Mouse (Mus musculus) olfactory bulb, adult 2 months (tissue): Measurements from ENCODE around the gene Nt5dc1. TPM values are rescaled to one million over a fixed set of nuclear protein-coding genes. Genes with fewer than 3 reads are reported as not detected.

Source experiments
- H3K27ac ChIP-seq: fragments of 200-500 bp; 2 replicates; pipeline ENCODE4 v1.5.1; 2012; ENCODE audit warnings: low read depth, low read length; ENCODE audit not compliant: insufficient read depth
- H3K4me1 ChIP-seq: fragments of 200-500 bp; 2 replicates; pipeline ENCODE4 v1.6.1; 2012; ENCODE audit warnings: low read length; ENCODE audit not compliant: control insufficient read depth, insufficient read depth
- H3K4me3 ChIP-seq: fragments of 200-500 bp; 2 replicates; pipeline ENCODE4 v1.5.1; 2012; ENCODE audit warnings: mild to moderate bottlenecking, low read depth, low read length, moderate library complexity; ENCODE audit not compliant: insufficient read depth
- CTCF ChIP-seq: fragments of 200-500 bp; IDR thresholded peaks from 2 replicates; pipeline ENCODE4 v1.5.1; 2012; ENCODE audit warnings: low read depth, mild to moderate bottlenecking, low read length, moderate library complexity; ENCODE audit not compliant: insufficient read depth
- POLR2A ChIP-seq: fragments of 200-500 bp; IDR thresholded peaks from 2 replicates; pipeline ENCODE4 v1.6.1; 2012; ENCODE audit warnings: mild to moderate bottlenecking, low read depth, low read length, moderate library complexity; ENCODE audit not compliant: insufficient read depth
- WGBS: fragments of 180-500 bp; shearing (Covaris S2); methylation state at CpG from one replicate; pipeline ENCODE4 v1.1.7; 2018; 5-methylcytosine and 5-hydroxymethylcytosine counted together
- polyA plus RNA-seq: library from polyadenylated mRNA; stranded (reverse); fragments of >200 nt; gene quantifications from 2 replicates; pipeline ENCODE4 v1.2.4, GENCODE M21; 2012; ENCODE audit warnings: low replicate concordance; ENCODE audit not compliant: missing spikeins, insufficient read depth, insufficient read length

Gene Nt5dc1
- polyA plus RNA-seq, 1 experiment, result not detected

GRCm38 (mm10) chr10:34385636-34386035 lies 32.7 kb downstream of the Nt5dc1 start:
- H3K4me1 ChIP-seq, result peaks cover 3% of the 10 kb centered on the region
- WGBS, result 77% methylated on average over 5 of the region's 5 CpGs
- H3K27ac ChIP-seq, result no peak overlapping the region
- H3K4me3 ChIP-seq, result no peak overlapping the region
- TF ChIP-seq CTCF (no peak), POLR2A (no peak)

GRCm38 (mm10) chr10:34373332-34373731 lies 45.0 kb downstream of the Nt5dc1 start:
- no peak overlapping the region for H3K4me3 ChIP-seq
- H3K4me1 ChIP-seq, result no peaks in the 10 kb centered on the region
- WGBS, result 93% methylated on average over 7 of the region's 7 CpGs
- TF ChIP-seq CTCF, result no peak
- TF ChIP-seq POLR2A, result no peak
- H3K27ac ChIP-seq, result no peak overlapping the region

- Histone ChIP-seq H3K27ac (no peak overlapping the region), H3K4me3 (no peak overlapping the region), H3K4me1 (no peaks in the 10 kb centered on the region)
- no peak for TF ChIP-seq CTCF
- no peak for TF ChIP-seq POLR2A
- WGBS, result 63% methylated on average over 5 of the region's 5 CpGs
Measured at GRCm38 (mm10) chr10:34368138-34368537, 50.2 kb downstream of the Nt5dc1 start.

- TF ChIP-seq POLR2A, result no peak
- TF ChIP-seq CTCF, result no peak
- no peak overlapping the region for H3K27ac ChIP-seq
- no peaks in the 10 kb centered on the region for H3K4me1 ChIP-seq
- no peak overlapping the region for H3K4me3 ChIP-seq
Measured at GRCm38 (mm10) chr10:34363756-34364155, 54.6 kb downstream of the Nt5dc1 start.

- no peak overlapping the region for H3K4me3 ChIP-seq
- TF ChIP-seq POLR2A, result no peak
- TF ChIP-seq CTCF, result no peak
- 59% methylated on average over 3 of the region's 3 CpGs for WGBS
- H3K27ac ChIP-seq, result no peak overlapping the region
- no peaks in the 10 kb centered on the region for H3K4me1 ChIP-seq
Measured at GRCm38 (mm10) chr10:34358263-34358662, 60.1 kb downstream of the Nt5dc1 start.

- TF ChIP-seq POLR2A (no peak), CTCF (no peak)
- WGBS, result 84% methylated on average over 4 of the region's 4 CpGs
- Histone ChIP-seq H3K4me1 (no peaks in the 10 kb centered on the region), H3K4me3 (no peak overlapping the region), H3K27ac (no peak overlapping the region)
Measured at GRCm38 (mm10) chr10:34352166-34352565, 66.2 kb downstream of the Nt5dc1 start.

- no peaks in the 10 kb centered on the region for H3K4me1 ChIP-seq
- 82% methylated on average over 1 of the region's 1 CpGs for WGBS
- no peak overlapping the region for H3K27ac ChIP-seq
- TF ChIP-seq POLR2A (no peak), CTCF (no peak)
- no peak overlapping the region for H3K4me3 ChIP-seq
Measured at GRCm38 (mm10) chr10:34341886-34342285, 76.5 kb downstream of the Nt5dc1 start.

- 83% methylated on average over 6 of the region's 6 CpGs for WGBS
- Histone ChIP-seq H3K4me1 (no peaks in the 10 kb centered on the region), H3K27ac (no peak overlapping the region), H3K4me3 (no peak overlapping the region)
- TF ChIP-seq POLR2A (no peak), CTCF (no peak)
Measured at GRCm38 (mm10) chr10:34341014-34341413, 77.3 kb downstream of the Nt5dc1 start.

GRCm38 (mm10) chr10:34328310-34328709 lies 90.0 kb downstream of the Nt5dc1 start:
- TF ChIP-seq POLR2A (no peak), CTCF (no peak)
- no peak overlapping the region for H3K4me3 ChIP-seq
- WGBS, result 0% methylated on average over 2 of the region's 2 CpGs
- H3K27ac ChIP-seq, result no peak overlapping the region
- H3K4me1 ChIP-seq, result no peaks in the 10 kb centered on the region

- TF ChIP-seq CTCF (no peak), POLR2A (no peak)
- no peaks in the 10 kb centered on the region for H3K4me1 ChIP-seq
- 65% methylated on average over 5 of the region's 5 CpGs for WGBS
- H3K27ac ChIP-seq, result no peak overlapping the region
- H3K4me3 ChIP-seq, result no peak overlapping the region
Measured at GRCm38 (mm10) chr10:34327144-34327543, 91.2 kb downstream of the Nt5dc1 start.
